Mouse (Mus musculus) limb, embryonic 15.5 days (tissue): ENCODE measurements around the gene Itgb2l. TPM values are rescaled to one million over a fixed set of nuclear protein-coding genes. Genes with fewer than 3 reads are reported as not detected.
A peak's percentile ranks its signal among the peaks of the same experiment; 100 is the strongest.

ENCODE experiments used
- ATAC-seq: fragments of 200-750 bp; cut with Nextera tagmentation; 2 replicates; pipeline ENCODE4 v1.8.0; 2017; ENCODE audit warnings: low read depth, moderate TSS enrichment; ENCODE audit not compliant: insufficient number of reproducible peaks, low FRiP score, low TSS enrichment
- H3K27ac ChIP-seq: fragments of 300-500 bp; sonication (generic); 2 replicates; pipeline ENCODE4 v1.5.1; 2015; ENCODE audit warnings: moderate library complexity, mild to moderate bottlenecking, inconsistent platforms
- H3K27me3 ChIP-seq: fragments of 300-500 bp; sonication (generic); 2 replicates; pipeline ENCODE4 v1.6.1; 2015; ENCODE audit warnings: inconsistent platforms
- H3K36me3 ChIP-seq: fragments of 300-500 bp; sonication (generic); 2 replicates; pipeline ENCODE4 v1.6.1; 2015; ENCODE audit warnings: inconsistent platforms
- H3K4me1 ChIP-seq: fragments of 300-500 bp; sonication (generic); 2 replicates; pipeline ENCODE4 v1.6.1; 2015; ENCODE audit warnings: inconsistent platforms
- H3K4me2 ChIP-seq: fragments of 300-500 bp; sonication (generic); 2 replicates; pipeline ENCODE4 v1.6.1; 2015; ENCODE audit warnings: mild to moderate bottlenecking, inconsistent platforms
- H3K4me3 ChIP-seq: fragments of 300-500 bp; sonication (generic); 2 replicates; pipeline ENCODE4 v1.5.1; 2015; ENCODE audit warnings: mild to moderate bottlenecking, inconsistent platforms
- H3K9ac ChIP-seq: fragments of 300-500 bp; sonication (generic); 2 replicates; pipeline ENCODE4 v1.6.1; 2015; ENCODE audit warnings: inconsistent platforms
- H3K9me3 ChIP-seq: fragments of 300-500 bp; sonication (generic); 2 replicates; pipeline ENCODE4 v1.6.1; 2016; ENCODE audit warnings: inconsistent platforms
- WGBS: fragments of 180-500 bp; shearing (Covaris S2); methylation state at CpG from one replicate; pipeline ENCODE4 v1.1.7; 2015; 5-methylcytosine and 5-hydroxymethylcytosine counted together
- polyA plus RNA-seq: library from polyadenylated mRNA; unstranded; fragments of >200 nt; fragmentation: Nextera tagmentation; extraction: Ambion mirVana; gene quantifications from 2 replicates; pipeline ENCODE4 v1.2.1, GENCODE M21; 2015

The Itgb2l gene
- polyA plus RNA-seq, 1 experiment from 2014 or later = 0.15 TPM

- Histone ChIP-seq H3K4me3 (no peak overlapping the region), H3K36me3 (no peaks in the 10 kb centered on the region), H3K4me2 (no peak overlapping the region), H3K27ac (no peak overlapping the region), H3K27me3 (no peaks in the 10 kb centered on the region), H3K9ac (no peak overlapping the region), H3K9me3 (no peaks in the 10 kb centered on the region), H3K4me1 (no peaks in the 10 kb centered on the region)
- WGBS = 80% methylated on average over 5 of the region's 5 CpGs
- no peak for ATAC-seq
Observed at GRCm38 (mm10) chr16:96382496-96383181, 60.8 kb downstream of the Itgb2l start.

GRCm38 (mm10) chr16:96381435-96381834, 62.0 kb downstream of the Itgb2l start:
- WGBS = 88% methylated on average over 12 of the region's 12 CpGs
- H3K27me3 ChIP-seq = no peaks in the 10 kb centered on the region
- H3K9me3 ChIP-seq = no peaks in the 10 kb centered on the region
- H3K36me3 ChIP-seq = no peaks in the 10 kb centered on the region
- H3K9ac ChIP-seq = no peak overlapping the region
- no peak overlapping the region for H3K27ac ChIP-seq
- no peak for ATAC-seq
- no peak overlapping the region for H3K4me2 ChIP-seq
- H3K4me3 ChIP-seq = no peak overlapping the region
- H3K4me1 ChIP-seq = no peaks in the 10 kb centered on the region

- no peak for ATAC-seq
- no peaks in the 10 kb centered on the region for H3K9me3 ChIP-seq
- no peaks in the 10 kb centered on the region for H3K36me3 ChIP-seq
- H3K9ac ChIP-seq = no peak overlapping the region
- H3K4me1 ChIP-seq = no peaks in the 10 kb centered on the region
- WGBS = 87% methylated on average over 10 of the region's 10 CpGs
- no peak overlapping the region for H3K27ac ChIP-seq
- H3K4me3 ChIP-seq = no peak overlapping the region
- H3K4me2 ChIP-seq = no peak overlapping the region
- H3K27me3 ChIP-seq = no peaks in the 10 kb centered on the region
Observed at GRCm38 (mm10) chr16:96378111-96378510, 65.3 kb downstream of the Itgb2l start.

- no peaks in the 10 kb centered on the region for H3K27me3 ChIP-seq
- H3K27ac ChIP-seq = no peak overlapping the region
- no peak overlapping the region for H3K4me2 ChIP-seq
- H3K36me3 ChIP-seq = no peaks in the 10 kb centered on the region
- no peaks in the 10 kb centered on the region for H3K9me3 ChIP-seq
- 0 out of 2 replicates have a peak, but pooled peaks have one; percentile 40 for ATAC-seq
- no peak overlapping the region for H3K9ac ChIP-seq
- H3K4me1 ChIP-seq = no peaks in the 10 kb centered on the region
- 8% methylated on average over 7 of the region's 7 CpGs for WGBS
- H3K4me3 ChIP-seq = no peak overlapping the region
Observed at GRCm38 (mm10) chr16:96376342-96376741, 67.1 kb downstream of the Itgb2l start.

- H3K4me3 ChIP-seq = no peak overlapping the region
- H3K9ac ChIP-seq = no peak overlapping the region
- no peaks in the 10 kb centered on the region for H3K9me3 ChIP-seq
- no peak overlapping the region for H3K27ac ChIP-seq
- ATAC-seq = no peak
- H3K4me1 ChIP-seq = no peaks in the 10 kb centered on the region
- no peaks in the 10 kb centered on the region for H3K27me3 ChIP-seq
- no peak overlapping the region for H3K4me2 ChIP-seq
- no peaks in the 10 kb centered on the region for H3K36me3 ChIP-seq
- WGBS = 75% methylated on average over 7 of the region's 7 CpGs
Observed at GRCm38 (mm10) chr16:96375538-96375937, 67.9 kb downstream of the Itgb2l start.

DNA sequence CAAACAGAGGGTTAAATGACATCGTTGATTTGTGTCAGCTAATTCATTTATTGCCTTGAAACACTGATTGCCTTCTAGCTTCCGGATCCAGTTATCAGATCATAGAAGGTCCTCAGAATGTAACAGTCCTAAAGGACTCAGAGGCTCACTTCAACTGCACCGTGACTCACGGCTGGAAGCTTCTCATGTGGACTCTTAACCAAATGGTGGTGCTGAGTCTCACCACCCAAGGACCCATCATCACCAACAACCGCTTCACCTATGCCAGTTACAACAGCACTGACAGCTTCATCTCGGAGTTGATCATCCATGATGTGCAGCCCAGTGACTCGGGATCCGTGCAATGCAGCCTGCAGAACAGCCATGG, 70.7 kb downstream of the Itgb2l start:
- Histone ChIP-seq H3K9ac (no peak overlapping the region), H3K4me2 (no peak overlapping the region), H3K9me3 (no peaks in the 10 kb centered on the region), H3K27me3 (no peaks in the 10 kb centered on the region), H3K36me3 (no peaks in the 10 kb centered on the region), H3K4me3 (no peak overlapping the region), H3K4me1 (no peaks in the 10 kb centered on the region), H3K27ac (no peak overlapping the region)
- ATAC-seq = no peak
- WGBS = 73% methylated on average over 8 of the region's 8 CpGs

Other genes with a start within 250 kb of the Itgb2l start
- gene Sh3bgr, start 243.2 kb downstream of the Itgb2l start, polyA plus RNA-seq = 13.6 and 41.0 TPM in 2 replicates
- 0.10 and 0.42 TPM in 2 replicates for gene B3galt5, start 207.8 kb downstream of the Itgb2l start, polyA plus RNA-seq
- gene Pcp4, start 24.0 kb upstream of the Itgb2l start, polyA plus RNA-seq = 9.4 and 10.8 TPM in 2 replicates